Mouse (Mus musculus): ENCODE measurements around the gene Traf3.
A peak's percentile ranks its signal among the peaks of the same experiment; 100 is the strongest.

- TF ChIP-seq CTCF (conservative IDR thresholded peaks at IDR 0.05; ENCODE audit: low read length) (peak; percentile 68), NANOG (IDR thresholded peaks at IDR 0.05; ENCODE audit: borderline replicate concordance, low read length) (peak; percentile 91)
Observed at GRCm38 (mm10) chr12:111143005-111143508, 23.1 kb upstream of the Traf3 start.

Measured in E14TG2a.4 (cell line).